Mouse (Mus musculus) C2C12 (cell line): ENCODE results near the gene 4933427D14Rik.

Experiments
- CTCF ChIP-seq: IDR thresholded peaks from one replicate; pipeline ENCODE4 v1.5.1; 2011; ENCODE audit not compliant: control insufficient read depth, insufficient read depth, insufficient read length
- MAX ChIP-seq: IDR thresholded peaks from one replicate; pipeline ENCODE4 v1.6.1; 2011; ENCODE audit warnings: mild to moderate bottlenecking, control low read depth
- MYOD1 ChIP-seq: IDR thresholded peaks from one replicate; pipeline ENCODE4 v1.6.1; 2011; ENCODE audit warnings: low read depth; ENCODE audit not compliant: control insufficient read depth, insufficient read length
- MYOG ChIP-seq: IDR thresholded peaks from one replicate; pipeline ENCODE4 v1.6.1; 2011; ENCODE audit not compliant: control insufficient read depth, insufficient read length; ENCODE audit errors: extremely low read depth
- USF1 ChIP-seq: IDR thresholded peaks from one replicate; pipeline ENCODE4 v1.6.1; 2011; ENCODE audit warnings: low read depth, mild to moderate bottlenecking, control low read depth, moderate library complexity

DNA sequence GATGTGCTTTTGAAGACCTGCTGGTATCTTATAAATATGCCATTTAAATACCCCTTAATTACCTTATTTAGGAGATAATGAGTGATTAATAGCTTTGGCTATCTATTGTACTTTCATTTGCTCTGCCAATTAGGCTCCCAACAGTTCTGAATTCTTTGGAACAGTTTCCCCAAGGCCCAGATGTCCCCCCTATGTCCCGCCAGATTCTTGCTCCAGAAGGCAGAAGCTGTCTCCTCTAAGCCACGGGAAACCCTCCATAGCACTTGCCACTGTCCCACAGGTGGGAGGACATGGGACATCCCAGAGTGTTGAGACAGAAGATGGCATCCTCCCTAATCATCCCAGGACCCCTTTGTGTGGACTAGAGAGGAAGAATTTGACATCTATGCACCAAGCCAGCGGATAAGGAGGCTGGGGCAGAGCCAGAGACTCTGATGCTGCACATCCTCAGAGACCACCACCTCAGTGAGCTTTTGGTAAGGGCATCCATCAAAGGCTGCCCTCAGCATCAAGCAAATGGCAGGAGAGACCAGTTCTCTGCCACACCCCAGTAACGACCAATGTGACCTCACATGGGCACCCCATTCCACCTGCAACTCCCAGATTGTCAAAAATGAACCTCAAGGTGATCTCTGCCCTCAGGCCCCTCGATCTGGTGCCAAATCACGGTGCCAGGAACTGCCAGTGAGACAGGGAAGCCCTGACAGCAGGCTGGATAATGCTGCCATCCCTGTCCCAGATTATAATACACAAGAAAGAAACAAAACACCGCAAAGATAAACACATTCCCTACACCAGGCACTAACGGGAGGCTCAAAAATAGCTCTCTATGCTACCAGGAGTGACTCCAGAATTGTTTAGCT, 78.0 kb downstream of the 4933427D14Rik start:
- TF ChIP-seq CTCF, result no peak
- no peak for TF ChIP-seq MYOD1
- TF ChIP-seq USF1, result no peak
- no peak for TF ChIP-seq MYOG
- TF ChIP-seq MAX, result no peak
